Mouse (Mus musculus): ENCODE measurements around the gene Tom1l1.

- TF ChIP-seq ZNF384 (IDR thresholded peaks at IDR 0.05; ENCODE audit: low read depth, low read length) (no peak), CHD2 (IDR thresholded peaks at IDR 0.05; ENCODE audit: low read depth, low read length) (no peak)
Measured at GRCm38 (mm10) chr11:90663052-90663451, 25.1 kb downstream of the Tom1l1 start.

Data from ES-E14 (cell line).